Mouse (Mus musculus) lung, embryonic 14.5 days (tissue): ENCODE data around the gene Alppl2. TPM values are rescaled to one million over a fixed set of nuclear protein-coding genes. Genes with fewer than 3 reads are reported as not detected.

Source experiments
- ATAC-seq: fragments of 200-750 bp; cut with Nextera tagmentation; 2 replicates; pipeline ENCODE4 v1.8.0; 2017; ENCODE audit warnings: mild to moderate bottlenecking, moderate TSS enrichment, moderate library complexity; ENCODE audit not compliant: insufficient read depth
- DNase-seq: peaks from one replicate; pipeline ENCODE4 v3.0.0-alpha.2; 2015
- H3K27ac ChIP-seq: fragments of 300-500 bp; sonication (generic); 2 replicates; pipeline ENCODE4 v1.5.1; 2014; ENCODE audit warnings: low read depth, mild to moderate bottlenecking, moderate library complexity
- H3K27me3 ChIP-seq: fragments of 300-500 bp; sonication (generic); 2 replicates; pipeline ENCODE4 v1.6.1; 2014; ENCODE audit warnings: low read length, control low read depth; ENCODE audit not compliant: insufficient read depth
- H3K36me3 ChIP-seq: fragments of 300-500 bp; sonication (generic); 2 replicates; pipeline ENCODE4 v1.6.1; 2014; ENCODE audit warnings: control low read depth; ENCODE audit not compliant: insufficient read depth
- H3K4me1 ChIP-seq: fragments of 300-500 bp; sonication (generic); 2 replicates; pipeline ENCODE4 v1.6.1; 2014; ENCODE audit warnings: antibody characterized with exemption, control low read depth; ENCODE audit not compliant: insufficient read depth
- H3K4me2 ChIP-seq: fragments of 300-500 bp; sonication (generic); 2 replicates; pipeline ENCODE4 v1.6.1; 2014; ENCODE audit warnings: mild to moderate bottlenecking
- H3K4me3 ChIP-seq: fragments of 300-500 bp; sonication (generic); 2 replicates; pipeline ENCODE4 v1.5.1; 2014; ENCODE audit warnings: low read depth, low read length
- H3K9ac ChIP-seq: fragments of 300-500 bp; sonication (generic); 2 replicates; pipeline ENCODE4 v1.6.1; 2014
- H3K9me3 ChIP-seq: fragments of 300-500 bp; sonication (generic); 2 replicates; pipeline ENCODE4 v1.6.1; 2016; ENCODE audit warnings: low read depth, low read length, control low read depth
- CTCF ChIP-seq: IDR thresholded peaks from 2 replicates; pipeline ENCODE4 v1.5.1; 2016; ENCODE audit warnings: antibody characterized with exemption, low read depth
- WGBS: fragments of 180-500 bp; shearing (Covaris S2); extraction: QIAGEN DNeasy Blood & Tissue Kit; methylation state at CpG from one replicate; pipeline ENCODE4 v1.1.7; 2014; 5-methylcytosine and 5-hydroxymethylcytosine counted together
- polyA plus RNA-seq: library from polyadenylated mRNA; unstranded; fragments of >200 nt; fragmentation: Nextera tagmentation; extraction: Ambion mirVana; gene quantifications from 2 replicates; pipeline ENCODE4 v1.2.1, GENCODE M21; 2014

Alppl2 gene
- polyA plus RNA-seq, 1 experiment from 2014 or later: not detected

- H3K4me3 ChIP-seq: no peak overlapping the region
- H3K4me2 ChIP-seq: no peak overlapping the region
- peaks cover 13% of the 10 kb centered on the region for H3K36me3 ChIP-seq
- H3K9ac ChIP-seq: no peak overlapping the region
- no peaks in the 10 kb centered on the region for H3K9me3 ChIP-seq
- no peaks in the 10 kb centered on the region for H3K4me1 ChIP-seq
- 63% methylated on average over 1 of the region's 1 CpGs for WGBS
- DNase-seq: no peak
- no peak for TF ChIP-seq CTCF
- no peaks in the 10 kb centered on the region for H3K27me3 ChIP-seq
- ATAC-seq: no peak
- no peak overlapping the region for H3K27ac ChIP-seq
Observed at GRCm38 (mm10) chr1:87050700-87051099, 39.0 kb downstream of the Alppl2 start.

GRCm38 (mm10) chr1:87050072-87050471 lies 39.7 kb downstream of the Alppl2 start:
- H3K4me2 ChIP-seq: no peak overlapping the region
- no peak overlapping the region for H3K9ac ChIP-seq
- no peak for ATAC-seq
- WGBS: 70% methylated on average over 3 of the region's 3 CpGs
- no peaks in the 10 kb centered on the region for H3K9me3 ChIP-seq
- TF ChIP-seq CTCF: no peak
- no peak overlapping the region for H3K4me3 ChIP-seq
- H3K4me1 ChIP-seq: no peaks in the 10 kb centered on the region
- H3K27ac ChIP-seq: no peak overlapping the region
- no peaks in the 10 kb centered on the region for H3K27me3 ChIP-seq
- peaks cover 16% of the 10 kb centered on the region for H3K36me3 ChIP-seq
- DNase-seq: no peak

GRCm38 (mm10) chr1:87041814-87042438 lies 47.8 kb downstream of the Alppl2 start:
- no peaks in the 10 kb centered on the region for H3K9me3 ChIP-seq
- 0 out of 2 replicates have a peak, but pooled peaks cover 6% of the 10 kb centered on the region for H3K36me3 ChIP-seq
- ATAC-seq (peak; percentile 53), DNase-seq (peak; percentile 85)
- no peak overlapping the region for H3K9ac ChIP-seq
- 4% methylated on average over 1 of the region's 1 CpGs for WGBS
- no peak overlapping the region for H3K4me2 ChIP-seq
- TF ChIP-seq CTCF: peak; percentile 98
- H3K27me3 ChIP-seq: no peaks in the 10 kb centered on the region
- no peaks in the 10 kb centered on the region for H3K4me1 ChIP-seq
- H3K27ac ChIP-seq: no peak overlapping the region
- H3K4me3 ChIP-seq: no peak overlapping the region

GRCm38 (mm10) chr1:87041119-87041518 lies 48.6 kb downstream of the Alppl2 start:
- no peak overlapping the region for H3K4me3 ChIP-seq
- no peak overlapping the region for H3K9ac ChIP-seq
- TF ChIP-seq CTCF: peak; percentile 85
- peaks cover 6% of the 10 kb centered on the region for H3K4me1 ChIP-seq
- no peak overlapping the region for H3K27ac ChIP-seq
- H3K27me3 ChIP-seq: no peaks in the 10 kb centered on the region
- DNase-seq (peak; percentile 85), ATAC-seq (peak; percentile 45; the same call in 1 of the 2 replicates)
- H3K9me3 ChIP-seq: no peaks in the 10 kb centered on the region
- no peak overlapping the region for H3K4me2 ChIP-seq
- 0 out of 2 replicates have a peak, but pooled peaks cover 6% of the 10 kb centered on the region for H3K36me3 ChIP-seq
- whole genome bisulfite sequencing: 20% methylated on average over 3 of the region's 3 CpGs

- Histone ChIP-seq H3K4me3 (no peak overlapping the region), H3K27ac (no peak overlapping the region), H3K36me3 (no peaks in the 10 kb centered on the region), H3K4me2 (no peak overlapping the region), H3K4me1 (peaks cover 15% of the 10 kb centered on the region), H3K9ac (no peak overlapping the region), H3K9me3 (no peaks in the 10 kb centered on the region), H3K27me3 (no peaks in the 10 kb centered on the region)
- ATAC-seq (no peak), DNase-seq (no peak)
- TF ChIP-seq CTCF: no peak
- WGBS: 81% methylated on average over 2 of the region's 2 CpGs
Observed at GRCm38 (mm10) chr1:87038477-87039070, 51.2 kb downstream of the Alppl2 start.

Other genes starting within 250 kb of the Alppl2 start
- gene Alpi, start 11.7 kb upstream of the Alppl2 start, polyA plus RNA-seq: not detected in 2 replicates
- gene Akp3, start 35.0 kb upstream of the Alppl2 start, polyA plus RNA-seq: not detected in 2 replicates
- gene Ecel1, start 66.6 kb upstream of the Alppl2 start, polyA plus RNA-seq: 0.26 and 0.61 TPM in 2 replicates
- gene Prss56, start 93.4 kb upstream of the Alppl2 start, polyA plus RNA-seq: not detected in 2 replicates
- not detected in 2 replicates for gene Chrnd, start 100.7 kb upstream of the Alppl2 start, polyA plus RNA-seq
- gene Chrng, start 114.7 kb upstream of the Alppl2 start, polyA plus RNA-seq: not detected in 2 replicates
- 160 and 164 TPM in 2 replicates for gene Eif4e2, start 124.0 kb upstream of the Alppl2 start, polyA plus RNA-seq
- 0.11 TPM in 1 of 2 replicates, not detected in the other for gene Efhd1, start 174.4 kb upstream of the Alppl2 start, polyA plus RNA-seq
- 46.7 and 49.6 TPM in 2 replicates for gene Gigyf2, start 237.1 kb upstream of the Alppl2 start, polyA plus RNA-seq